Mouse (Mus musculus) kidney, postnatal 0 days (tissue): ENCODE measurements around the gene Btk. TPM values are rescaled to one million over a fixed set of nuclear protein-coding genes. Genes with fewer than 3 reads are reported as not detected.

Experiments
- ATAC-seq: fragments of 200-750 bp; cut with Nextera tagmentation; replicated peaks from 2 replicates; pipeline ENCODE4 v1.8.0; 2017; ENCODE audit warnings: low read depth, moderate number of reproducible peaks, moderate TSS enrichment, moderate library complexity; ENCODE audit not compliant: low FRiP score
- DNase-seq: peaks from one replicate; pipeline ENCODE4 v3.0.0-alpha.2; 2016; ENCODE audit warnings: low spot score
- H3K27ac ChIP-seq: fragments of 300-500 bp; sonication (generic); 2 replicates; pipeline ENCODE4 v1.5.1; 2014; ENCODE audit warnings: mild to moderate bottlenecking
- H3K27me3 ChIP-seq: fragments of 300-500 bp; sonication (generic); 2 replicates; pipeline ENCODE4 v1.6.1; 2014; ENCODE audit warnings: low read length, mixed read lengths; ENCODE audit not compliant: insufficient read depth
- H3K36me3 ChIP-seq: fragments of 300-500 bp; sonication (generic); 2 replicates; pipeline ENCODE4 v1.6.1; 2014; ENCODE audit warnings: low read length, mixed read lengths; ENCODE audit not compliant: insufficient read depth
- H3K4me1 ChIP-seq: fragments of 300-500 bp; sonication (generic); replicated peaks from 2 replicates; pipeline ENCODE4 v1.6.1; 2014; ENCODE audit warnings: antibody characterized with exemption, low read length, mixed read lengths; ENCODE audit not compliant: insufficient read depth
- H3K4me2 ChIP-seq: fragments of 300-500 bp; sonication (generic); 2 replicates; pipeline ENCODE4 v1.6.1; 2014; ENCODE audit warnings: mild to moderate bottlenecking, low read length, moderate library complexity, mixed read lengths
- H3K4me3 ChIP-seq: fragments of 300-500 bp; sonication (generic); replicated peaks from 2 replicates; pipeline ENCODE4 v1.5.1; 2014; ENCODE audit warnings: low read depth, low read length
- H3K9ac ChIP-seq: fragments of 300-500 bp; sonication (generic); 2 replicates; pipeline ENCODE4 v1.6.1; 2014; ENCODE audit warnings: low read depth, low read length
- H3K9me3 ChIP-seq: fragments of 300-500 bp; sonication (generic); replicated peaks from 2 replicates; pipeline ENCODE4 v1.6.1; 2016; ENCODE audit warnings: low read length, inconsistent platforms, mixed read lengths
- CTCF ChIP-seq: IDR thresholded peaks from 2 replicates; pipeline ENCODE4 v1.5.1; 2016; ENCODE audit warnings: antibody characterized with exemption, low read depth, mild to moderate bottlenecking, moderate library complexity
- WGBS: fragments of 180-500 bp; shearing (Covaris S2); extraction: QIAGEN DNeasy Blood & Tissue Kit; methylation state at CpG from one replicate; pipeline ENCODE4 v1.1.7; 2014; 5-methylcytosine and 5-hydroxymethylcytosine counted together
- polyA plus RNA-seq: library from polyadenylated mRNA; unstranded; fragments of >200 nt; fragmentation: Nextera tagmentation; extraction: Ambion mirVana; gene quantifications from 2 replicates; pipeline ENCODE4 v1.2.1, GENCODE M21; 2015

Btk gene
- polyA plus RNA-seq, 1 experiment from 2014 or later, result 0.79 TPM

DNA sequence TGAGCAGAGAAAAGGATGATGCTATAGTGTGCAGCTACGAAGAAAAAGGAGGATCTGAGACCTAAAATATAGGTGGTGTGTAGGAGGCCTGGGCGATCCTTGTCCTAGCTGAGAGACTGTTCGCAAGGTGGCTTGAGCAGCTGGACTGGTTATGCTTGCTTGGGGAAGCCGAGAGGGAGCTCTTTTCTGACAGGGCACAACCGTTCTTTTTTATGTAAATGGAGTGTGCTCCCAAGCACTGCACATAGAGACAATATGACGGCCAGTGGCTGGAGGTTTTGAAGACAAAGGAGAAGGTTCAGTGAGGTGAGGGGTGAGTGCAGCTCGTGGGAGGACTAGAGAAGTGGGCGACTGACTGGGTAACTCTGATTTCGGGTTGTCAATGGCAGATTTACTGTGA is 36.3 kb upstream of the Btk start:
- H3K9ac ChIP-seq, result no peak overlapping the region
- H3K4me3 ChIP-seq, result no peak overlapping the region
- 55% methylated on average over 9 of the region's 9 CpGs for WGBS
- ATAC-seq (no peak), DNase-seq (no peak)
- TF ChIP-seq CTCF, result no peak
- H3K4me2 ChIP-seq, result no peak overlapping the region
- H3K27ac ChIP-seq, result no peak overlapping the region
- no peaks in the 10 kb centered on the region for H3K36me3 ChIP-seq
- H3K9me3 ChIP-seq, result no peaks in the 10 kb centered on the region
- no peaks in the 10 kb centered on the region for H3K4me1 ChIP-seq
- peaks cover 3% of the 10 kb centered on the region for H3K27me3 ChIP-seq

DNA sequence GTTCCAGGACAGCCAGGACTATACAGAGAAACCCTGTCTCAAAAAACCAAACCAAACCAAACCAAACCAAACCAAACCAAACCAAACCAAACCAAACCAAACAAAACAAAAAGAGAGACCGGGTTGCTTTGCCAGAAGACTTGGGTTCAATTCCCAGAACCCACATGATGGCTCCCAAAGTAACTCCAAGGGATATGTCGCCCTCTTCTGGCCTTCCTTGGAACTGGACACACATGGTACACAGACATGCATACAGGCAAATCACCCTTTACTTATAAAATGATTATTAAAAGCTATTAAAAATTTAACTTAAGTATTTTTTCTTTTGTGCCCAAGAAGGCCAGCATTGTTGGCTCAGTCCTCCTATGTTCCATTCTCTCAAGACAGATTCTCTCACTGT is 30.9 kb upstream of the Btk start:
- no peak for ATAC-seq
- no peak for DNase-seq
- WGBS, result 49% methylated on average over 2 of the region's 2 CpGs
- H3K27ac ChIP-seq, result no peak overlapping the region
- peaks cover 3% of the 10 kb centered on the region; the same call in 1 of the 2 replicates for H3K27me3 ChIP-seq
- no peaks in the 10 kb centered on the region for H3K9me3 ChIP-seq
- no peaks in the 10 kb centered on the region for H3K4me1 ChIP-seq
- no peaks in the 10 kb centered on the region for H3K36me3 ChIP-seq
- no peak overlapping the region for H3K4me2 ChIP-seq
- peak; percentile 39; the same call in 1 of the 2 replicates for TF ChIP-seq CTCF
- no peak overlapping the region for H3K9ac ChIP-seq
- H3K4me3 ChIP-seq, result no peak overlapping the region

DNA sequence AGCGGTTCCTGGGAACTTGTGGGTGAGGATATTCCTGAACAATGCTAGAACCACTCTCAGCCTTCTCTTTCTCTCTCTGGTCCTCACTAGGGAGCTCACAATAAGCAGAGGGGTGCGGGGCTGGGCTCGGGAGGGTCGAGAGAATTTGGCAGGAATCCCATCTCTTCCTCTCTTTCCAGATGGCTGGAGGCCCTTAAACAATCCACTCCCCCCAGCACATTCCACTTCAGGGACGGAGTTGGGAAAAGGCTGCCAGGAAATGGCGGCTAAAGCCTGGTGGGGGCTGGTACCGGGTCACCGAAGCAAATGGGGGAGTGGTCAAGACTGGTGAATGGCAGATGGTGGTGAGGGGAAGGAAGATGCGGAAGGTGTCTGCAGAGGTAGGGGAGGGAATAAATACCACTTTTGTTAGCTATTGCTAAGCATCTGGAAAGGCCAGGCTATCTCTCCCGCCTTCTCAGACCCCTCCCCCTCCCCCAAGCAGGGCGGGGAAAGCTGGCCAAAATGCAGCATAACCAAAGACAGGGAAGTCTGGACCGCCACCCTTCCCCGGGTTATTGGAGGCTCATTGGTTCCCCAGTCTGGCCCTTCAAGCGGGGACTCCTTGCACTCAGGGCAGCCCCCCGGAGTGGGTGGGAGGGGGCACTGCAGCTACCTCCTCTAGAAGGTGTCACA is 29.1 kb upstream of the Btk start:
- peak overlapping the region; percentile 23; the same call in 1 of the 2 replicates for H3K4me3 ChIP-seq
- no peak for TF ChIP-seq CTCF
- peaks cover 1% of the 10 kb centered on the region; the same call in 1 of the 2 replicates for H3K27me3 ChIP-seq
- H3K36me3 ChIP-seq, result no peaks in the 10 kb centered on the region
- peak overlapping the region; percentile 82 for H3K27ac ChIP-seq
- DNase-seq (peak; percentile 90), ATAC-seq (peak; percentile 89)
- 0 out of 2 replicates have a peak overlapping the region, but pooled peaks have one; percentile 1 for H3K9ac ChIP-seq
- H3K4me1 ChIP-seq, result no peaks in the 10 kb centered on the region
- no peaks in the 10 kb centered on the region for H3K9me3 ChIP-seq
- WGBS, result 23% methylated on average over 14 of the region's 15 CpGs
- H3K4me2 ChIP-seq, result peak overlapping the region; percentile 46

DNA sequence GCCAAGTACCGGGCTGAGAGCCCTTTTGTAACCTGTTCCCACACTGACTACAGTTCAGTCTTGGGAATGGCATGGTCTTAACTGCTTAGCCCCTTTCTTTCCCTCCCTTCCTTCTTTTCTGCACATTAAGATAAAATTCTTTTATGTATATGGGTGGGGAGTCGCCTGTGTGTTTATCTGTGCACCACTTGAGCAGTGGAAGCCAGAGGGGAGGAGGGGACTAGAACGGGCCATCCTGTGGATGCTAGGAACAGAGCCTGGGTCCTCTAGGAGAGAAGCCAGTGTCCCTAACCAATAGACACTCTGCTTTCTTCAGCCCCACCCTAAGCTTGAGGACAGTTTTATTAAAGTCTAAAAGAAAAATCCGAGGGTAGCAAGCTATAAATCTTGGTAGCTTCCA is 27.6 kb upstream of the Btk start:
- no peaks in the 10 kb centered on the region for H3K9me3 ChIP-seq
- no peak for TF ChIP-seq CTCF
- no peak for ATAC-seq
- no peak overlapping the region for H3K9ac ChIP-seq
- 68% methylated on average over 4 of the region's 4 CpGs for WGBS
- peak; percentile 35 for DNase-seq
- no peak overlapping the region for H3K4me2 ChIP-seq
- no peaks in the 10 kb centered on the region for H3K27me3 ChIP-seq
- H3K27ac ChIP-seq, result no peak overlapping the region
- no peaks in the 10 kb centered on the region for H3K36me3 ChIP-seq
- no peak overlapping the region for H3K4me3 ChIP-seq
- H3K4me1 ChIP-seq, result no peaks in the 10 kb centered on the region

DNA sequence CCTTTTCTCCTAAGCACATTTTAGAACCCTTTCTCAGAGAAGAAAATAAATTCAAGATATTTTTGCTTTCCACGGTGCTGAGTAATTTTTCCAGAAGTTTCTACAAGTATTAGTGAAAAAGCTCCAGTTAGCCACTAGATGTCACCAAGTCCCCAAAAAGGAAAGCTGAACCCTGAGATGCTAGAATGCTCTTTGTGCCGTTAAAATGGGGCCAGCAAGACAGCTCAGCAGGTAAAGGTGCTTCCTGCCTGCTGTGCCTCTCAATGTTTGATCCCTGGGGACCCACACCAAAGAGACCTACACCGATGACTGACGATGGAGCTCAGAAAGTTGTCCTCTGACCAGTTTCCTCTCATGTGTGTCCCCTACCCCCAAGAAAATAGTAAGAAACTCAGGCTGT is 26.1 kb upstream of the Btk start:
- DNase-seq (peak; percentile 80), ATAC-seq (no peak)
- no peaks in the 10 kb centered on the region for H3K27me3 ChIP-seq
- no peaks in the 10 kb centered on the region for H3K4me1 ChIP-seq
- H3K36me3 ChIP-seq, result no peaks in the 10 kb centered on the region
- no peak overlapping the region for H3K4me3 ChIP-seq
- no peaks in the 10 kb centered on the region for H3K9me3 ChIP-seq
- no peak overlapping the region for H3K9ac ChIP-seq
- no peak overlapping the region for H3K27ac ChIP-seq
- 32% methylated on average over 4 of the region's 4 CpGs for whole genome bisulfite sequencing
- no peak overlapping the region for H3K4me2 ChIP-seq
- TF ChIP-seq CTCF, result peak; percentile 71

DNA sequence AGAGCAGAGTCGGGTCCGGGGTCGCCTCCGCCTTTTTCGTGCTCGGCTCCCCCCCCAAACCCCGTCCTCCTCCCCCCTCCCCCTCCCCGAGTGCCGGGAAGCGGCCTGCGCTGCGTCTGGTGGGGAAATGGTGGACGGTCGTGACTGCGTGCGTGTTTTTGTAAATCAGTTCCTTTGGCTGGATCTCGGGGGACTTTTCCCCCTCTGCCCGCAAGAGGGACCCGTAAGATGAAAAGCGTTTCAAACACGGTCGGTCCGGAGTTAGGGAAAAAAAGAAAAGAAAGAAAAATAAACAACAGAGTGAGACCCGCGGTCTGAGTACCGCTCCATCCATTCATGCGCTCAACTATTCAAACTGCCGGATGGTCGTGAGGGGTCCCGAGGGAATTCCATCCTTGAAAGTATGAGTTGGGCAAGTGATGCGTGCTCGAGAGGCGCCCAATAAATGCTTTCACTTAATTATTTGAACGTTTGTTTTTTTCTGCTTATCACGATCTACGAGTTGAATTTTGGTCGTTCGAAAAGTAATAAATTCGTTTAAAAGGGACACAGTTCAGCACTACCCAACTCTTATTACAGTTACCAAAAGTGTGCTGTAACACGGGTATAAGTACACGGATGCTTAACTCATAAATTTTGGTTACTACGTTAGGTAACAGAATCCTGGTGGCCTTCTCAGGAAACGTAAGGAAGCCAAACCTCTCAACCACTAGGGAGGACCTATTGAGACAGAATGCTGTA is 18.2 kb upstream of the Btk start:
- H3K9ac ChIP-seq, result peak overlapping the region; percentile 67
- peak overlapping the region; percentile 53 for H3K4me2 ChIP-seq
- H3K36me3 ChIP-seq, result no peaks in the 10 kb centered on the region
- DNase-seq (peak; percentile 53), ATAC-seq (peak; percentile 73)
- H3K4me3 ChIP-seq, result peak overlapping the region; percentile 41
- TF ChIP-seq CTCF, result no peak
- no peaks in the 10 kb centered on the region for H3K27me3 ChIP-seq
- peak overlapping the region; percentile 90 for H3K27ac ChIP-seq
- no peaks in the 10 kb centered on the region for H3K4me1 ChIP-seq
- 22% methylated on average over 43 of the region's 43 CpGs for WGBS
- H3K9me3 ChIP-seq, result no peaks in the 10 kb centered on the region
